Mouse (Mus musculus): ENCODE measurements around the gene Hikeshi. TPM values are rescaled to one million over a fixed set of nuclear protein-coding genes. Genes with fewer than 3 reads are reported as not detected.

The Hikeshi gene
- total RNA-seq, 2 experiments from 2014 or later, result 108 to 109 TPM

GRCm38 (mm10) chr7:89916711-89917110, 24.3 kb downstream of the Hikeshi start:
- intact Hi-C loops (cut with DNase I), result no loop called here
- no peak for DNase-seq

GRCm38 (mm10) chr7:89913432-89914158, 27.4 kb downstream of the Hikeshi start:
- no peak for DNase-seq
- intact Hi-C loops (cut with DNase I), result no loop called here

GRCm38 (mm10) chr7:89912356-89912755, 28.6 kb downstream of the Hikeshi start:
- no peak for DNase-seq

GRCm38 (mm10) chr7:89909711-89910110, 31.3 kb downstream of the Hikeshi start:
- no peak for DNase-seq
- intact Hi-C loops (cut with DNase I), result no loop called here

More at GRCm38 (mm10) chr7:89912356-89912755, 28.6 kb downstream of the Hikeshi start:
- intact Hi-C loops (cut with DNase I), result no loop called here

- intact Hi-C loops (cut with DNase I), result no loop called here
- no peak for DNase-seq
Measured at GRCm38 (mm10) chr7:89908899-89909621, 31.9 kb downstream of the Hikeshi start.

GRCm38 (mm10) chr7:89908421-89908820, 32.6 kb downstream of the Hikeshi start:
- DNase-seq, result no peak
- intact Hi-C loops (cut with DNase I), result no loop called here

- intact Hi-C loops (cut with DNase I), result no loop called here
- DNase-seq, result peak; percentile 71
Measured at GRCm38 (mm10) chr7:89907950-89908349, 33.1 kb downstream of the Hikeshi start.

GRCm38 (mm10) chr7:89903442-89904343, 37.3 kb downstream of the Hikeshi start, which contains the start of gene Ccdc81:
Ccdc81 (minus strand) TSS chr7:89903629.
- no peak for DNase-seq
- intact Hi-C loops (cut with DNase I), result no loop called here

GRCm38 (mm10) chr7:89903007-89903406, 38.0 kb downstream of the Hikeshi start:
- DNase-seq, result no peak
- intact Hi-C loops (cut with DNase I), result no loop called here

GRCm38 (mm10) chr7:89891856-89892255, 49.1 kb downstream of the Hikeshi start:
- peak; percentile 23 for DNase-seq
- intact Hi-C loops (cut with DNase I), result no loop called here

GRCm38 (mm10) chr7:89891412-89891811, 49.6 kb downstream of the Hikeshi start:
- intact Hi-C loops (cut with DNase I), result no loop called here

GRCm38 (mm10) chr7:89884551-89884950, 56.5 kb downstream of the Hikeshi start:
- no peak for DNase-seq

More at GRCm38 (mm10) chr7:89891412-89891811, 49.6 kb downstream of the Hikeshi start:
- DNase-seq, result no peak

GRCm38 (mm10) chr7:89879686-89880085, 61.3 kb downstream of the Hikeshi start:
- intact Hi-C loops (cut with DNase I), result no loop called here
- no peak for DNase-seq

More at GRCm38 (mm10) chr7:89884551-89884950, 56.5 kb downstream of the Hikeshi start:
- intact Hi-C loops (cut with DNase I), result no loop called here

Other genes starting within 250 kb of the Hikeshi start
- under 1 TPM; 0.40 to 0.56 TPM for gene Ccdc81, start 37.6 kb downstream of the Hikeshi start, total RNA-seq (2021)
- gene Eed, start 39.8 kb upstream of the Hikeshi start, total RNA-seq (2021), result 10 to 100 TPM; 32.6 to 34.0 TPM
- 100 to 1,000 TPM; 250 to 257 TPM for gene Picalm, start 189.0 kb upstream of the Hikeshi start, total RNA-seq (2021)